Mouse (Mus musculus) erythroblast, embryonic 14.5 days (primary cell): ENCODE data around the gene Galnt12.

Experiments
- GATA1 ChIP-seq: IDR thresholded peaks from 2 replicates; pipeline ENCODE4 v1.6.1; 2012; ENCODE audit warnings: low read length, inconsistent platforms, mixed read lengths
- TAL1 ChIP-seq: IDR thresholded peaks from 3 replicates; pipeline ENCODE4 v1.6.1; 2012; ENCODE audit warnings: low read length, inconsistent platforms, mixed read lengths

GRCm38 (mm10) chr4:47057510-47058325 is 34.0 kb upstream of the Galnt12 start:
- no peak for TF ChIP-seq GATA1
- TF ChIP-seq TAL1 = no peak
